Mouse (Mus musculus) kidney, adult 2 months (tissue): ENCODE data around the gene Disc1. TPM values are rescaled to one million over a fixed set of nuclear protein-coding genes. Genes with fewer than 3 reads are reported as not detected.

Source experiments
- DNase-seq: peaks from one replicate; pipeline ENCODE4 v3.0.0; 2021
- H3K27ac ChIP-seq: fragments of 200-500 bp; 2 replicates; pipeline ENCODE4 v1.5.1; 2012; ENCODE audit warnings: low read depth, low read length, control low read depth, inconsistent platforms; ENCODE audit not compliant: insufficient read depth
- H3K27me3 ChIP-seq: fragments of 200-500 bp; replicated peaks from 2 replicates; pipeline ENCODE4 v1.6.1; 2012; ENCODE audit warnings: mild to moderate bottlenecking, moderate library complexity, low read length, inconsistent platforms; ENCODE audit not compliant: control insufficient read depth, insufficient read depth
- H3K36me3 ChIP-seq: fragments of 200-500 bp; 2 replicates; pipeline ENCODE4 v1.6.1; 2012; ENCODE audit warnings: mild to moderate bottlenecking, moderate library complexity, low read length, inconsistent platforms; ENCODE audit not compliant: control insufficient read depth, insufficient read depth
- H3K4me1 ChIP-seq: fragments of 200-500 bp; 2 replicates; pipeline ENCODE4 v1.6.1; 2011; ENCODE audit warnings: low read length; ENCODE audit not compliant: control insufficient read depth, insufficient read depth
- H3K4me3 ChIP-seq: fragments of 200-500 bp; 2 replicates; pipeline ENCODE4 v1.5.1; 2011; ENCODE audit warnings: mild to moderate bottlenecking, low read depth, low read length, control low read depth; ENCODE audit not compliant: insufficient read depth
- CTCF ChIP-seq: fragments of 200-500 bp; conservative IDR thresholded peaks from 2 replicates; pipeline ENCODE4 v1.5.1; 2011; ENCODE audit warnings: low read depth, mild to moderate bottlenecking, control low read depth, low read length, moderate library complexity, mixed read lengths; ENCODE audit not compliant: insufficient read depth, insufficient read length
- POLR2A ChIP-seq: fragments of 200-500 bp; IDR thresholded peaks from one replicate; pipeline ENCODE4 v1.6.1; 2011; ENCODE audit warnings: low read depth, low read length, control low read depth
- WGBS: fragments of 180-500 bp; shearing (Covaris S2); methylation state at CpG from one replicate; pipeline ENCODE4 v1.1.7; 2018; 5-methylcytosine and 5-hydroxymethylcytosine counted together
- polyA plus RNA-seq: library from polyadenylated mRNA; depleted of rRNA; stranded (reverse); fragments of >200 nt; gene quantifications from 2 replicates; pipeline ENCODE4 v1.2.3, GENCODE M21; 2012

Gene Disc1
- polyA plus RNA-seq, 1 experiment: 0.58 TPM

- peak; percentile 33 for DNase-seq
- H3K36me3 ChIP-seq: no peaks in the 10 kb centered on the region
- TF ChIP-seq POLR2A (no peak), CTCF (no peak)
- no peak overlapping the region for H3K4me3 ChIP-seq
- H3K27me3 ChIP-seq: no peaks in the 10 kb centered on the region
- no peak overlapping the region for H3K27ac ChIP-seq
- WGBS: 63% methylated on average over 9 of the region's 9 CpGs
- H3K4me1 ChIP-seq: no peaks in the 10 kb centered on the region
Observed at GRCm38 (mm10) chr8:125078771-125079384, 24.9 kb downstream of the Disc1 start.

GRCm38 (mm10) chr8:125080388-125081344, 26.7 kb downstream of the Disc1 start:
- Histone ChIP-seq H3K27ac (no peak overlapping the region), H3K36me3 (no peaks in the 10 kb centered on the region), H3K27me3 (no peaks in the 10 kb centered on the region), H3K4me3 (no peak overlapping the region), H3K4me1 (no peaks in the 10 kb centered on the region)
- DNase-seq: no peak
- WGBS: 84% methylated on average over 19 of the region's 19 CpGs
- TF ChIP-seq POLR2A (no peak), CTCF (no peak)

- no peak overlapping the region for H3K4me3 ChIP-seq
- peak overlapping the region; percentile 18; the same call in 1 of the 2 replicates for H3K27ac ChIP-seq
- peak; percentile 82 for DNase-seq
- H3K4me1 ChIP-seq: no peaks in the 10 kb centered on the region
- H3K27me3 ChIP-seq: no peaks in the 10 kb centered on the region
- no peaks in the 10 kb centered on the region for H3K36me3 ChIP-seq
- TF ChIP-seq CTCF: no peak
- no peak for TF ChIP-seq POLR2A
- WGBS: 10% methylated on average over 4 of the region's 4 CpGs
Observed at GRCm38 (mm10) chr8:125083746-125084145, 29.8 kb downstream of the Disc1 start.

GRCm38 (mm10) chr8:125084523-125084922, 30.5 kb downstream of the Disc1 start:
- H3K4me3 ChIP-seq: no peak overlapping the region
- TF ChIP-seq POLR2A (no peak), CTCF (no peak)
- no peak overlapping the region for H3K27ac ChIP-seq
- WGBS: 79% methylated on average over 7 of the region's 7 CpGs
- H3K27me3 ChIP-seq: no peaks in the 10 kb centered on the region
- DNase-seq: no peak
- no peaks in the 10 kb centered on the region for H3K36me3 ChIP-seq
- no peaks in the 10 kb centered on the region for H3K4me1 ChIP-seq

GRCm38 (mm10) chr8:125090889-125091740, 37.1 kb downstream of the Disc1 start:
- peak; percentile 85 for DNase-seq
- Histone ChIP-seq H3K4me1 (no peaks in the 10 kb centered on the region), H3K4me3 (no peak overlapping the region), H3K27ac (no peak overlapping the region), H3K27me3 (no peaks in the 10 kb centered on the region), H3K36me3 (no peaks in the 10 kb centered on the region)
- 73% methylated on average over 21 of the region's 21 CpGs for WGBS
- TF ChIP-seq CTCF: no peak
- no peak for TF ChIP-seq POLR2A

- TF ChIP-seq CTCF (no peak), POLR2A (no peak)
- Histone ChIP-seq H3K4me1 (no peaks in the 10 kb centered on the region), H3K27me3 (no peaks in the 10 kb centered on the region), H3K4me3 (no peak overlapping the region), H3K27ac (no peak overlapping the region), H3K36me3 (no peaks in the 10 kb centered on the region)
- DNase-seq: no peak
- WGBS: 92% methylated on average over 3 of the region's 3 CpGs
Observed at GRCm38 (mm10) chr8:125097140-125097539, 43.1 kb downstream of the Disc1 start.

GRCm38 (mm10) chr8:125098050-125098449, 44.1 kb downstream of the Disc1 start:
- no peak overlapping the region for H3K27ac ChIP-seq
- H3K27me3 ChIP-seq: no peaks in the 10 kb centered on the region
- no peak overlapping the region for H3K4me3 ChIP-seq
- WGBS: 54% methylated on average over 5 of the region's 5 CpGs
- TF ChIP-seq CTCF (no peak), POLR2A (no peak)
- H3K4me1 ChIP-seq: no peaks in the 10 kb centered on the region
- H3K36me3 ChIP-seq: no peaks in the 10 kb centered on the region
- DNase-seq: no peak
